Mouse (Mus musculus) gastrocnemius, postnatal 36 days (tissue): ENCODE measurements at regions not wholly inside any gene's neighbourhood (a gene's known extent, or its start where the extent isn't known, plus 50 kb on each side); places are given as distances from the start of the nearest gene placed in this dataset.

ENCODE experiments used
- DNase-seq, 2 experiments: peaks; one replicate each; pipeline ENCODE4 v3.0.0; 2022
- intact Hi-C: fragments of 180-260 bp; cut with DNase I; formaldehyde crosslinking; loops from one replicate; pipeline ENCODE4 v1.15.1; 2025
- microRNA-seq, 2 experiments: library from miRNA; unstranded; fragments of <30 nt; microRNA quantifications; one replicate each; pipeline ENCODE4 v1.2.0; 2021

DNA sequence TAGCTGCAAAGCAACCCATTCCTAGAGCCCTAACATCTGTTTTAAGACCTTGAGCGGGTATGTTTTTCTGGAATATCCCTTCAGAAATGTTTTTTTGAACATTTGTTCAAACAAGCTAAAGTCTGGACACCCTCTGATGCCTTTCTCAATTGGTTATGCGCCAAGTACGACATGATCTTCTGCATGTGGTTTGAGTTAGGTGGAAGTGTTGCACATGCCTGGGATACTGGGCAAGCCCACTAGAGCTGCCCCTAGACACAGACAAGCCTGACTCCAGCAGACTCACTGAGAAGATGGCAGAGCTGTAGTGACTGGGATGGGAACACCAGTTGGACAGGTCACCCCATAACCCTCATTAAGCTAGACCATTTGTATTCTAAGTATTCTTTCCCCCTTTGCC is 153.2 kb upstream of the Cypt2 start:
- no peak for DNase-seq
- intact Hi-C loops: no loop called here

DNA sequence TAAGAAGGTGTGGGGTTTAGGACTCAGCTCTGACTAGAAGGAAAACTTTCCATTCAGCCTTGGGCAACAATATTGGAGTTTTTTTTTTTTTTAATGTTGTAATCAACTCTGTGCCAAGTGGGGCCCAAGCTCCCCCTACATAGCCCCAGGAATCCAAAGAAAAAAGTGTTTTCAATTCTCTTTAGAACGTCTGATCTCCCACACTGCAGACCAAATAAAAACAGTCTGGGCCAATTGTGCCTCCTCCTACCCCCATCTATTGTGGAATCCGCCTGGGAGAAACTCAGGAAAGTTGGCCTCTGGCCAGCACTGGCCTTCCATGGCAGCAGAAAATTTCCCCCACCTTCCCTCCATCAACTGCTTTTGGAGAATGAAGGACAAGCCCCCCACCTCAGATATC is 133.3 kb upstream of the Cypt2 start:
- intact Hi-C loops: no loop called here
- DNase-seq: no peak

DNA sequence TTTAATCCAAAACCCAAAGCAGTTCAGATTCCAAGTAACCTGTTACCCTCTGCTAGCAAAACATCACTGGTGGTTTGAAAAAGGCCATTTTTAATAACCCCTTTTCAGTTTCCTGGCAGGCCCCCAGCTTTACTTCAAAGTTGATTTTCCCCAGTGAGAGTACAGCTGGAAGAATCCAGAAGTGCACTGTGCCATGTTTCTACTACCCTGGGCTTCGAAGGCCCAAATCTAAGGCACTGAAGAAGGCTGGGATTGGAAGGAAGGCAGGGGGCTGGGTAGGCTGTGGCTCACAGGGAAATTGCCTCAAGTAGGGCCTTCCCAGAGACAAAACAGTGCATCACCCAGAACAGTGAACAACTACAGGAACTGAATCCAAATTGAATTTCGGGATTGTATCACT is 131.6 kb upstream of the Cypt2 start:
- no peak for DNase-seq
- intact Hi-C loops: no loop called here

DNA sequence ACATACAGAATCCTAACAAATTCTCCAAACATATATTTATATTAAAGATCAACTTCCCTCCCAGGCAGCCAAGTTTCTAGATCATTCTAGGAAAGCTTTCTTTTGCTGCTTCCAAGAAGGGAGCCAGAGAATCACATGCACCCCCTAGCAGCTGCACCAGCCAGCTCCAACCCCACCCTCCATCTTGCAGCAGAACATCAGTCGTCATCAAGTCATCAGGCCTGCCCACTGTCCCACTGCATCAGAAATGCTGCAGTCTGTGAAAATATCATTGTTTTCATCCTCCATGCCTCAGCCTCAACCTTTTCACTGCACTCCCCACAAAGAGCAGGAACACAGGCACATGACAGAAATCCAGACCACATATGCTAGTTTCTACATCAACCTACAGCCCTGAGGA is 109.1 kb upstream of the Cypt2 start:
- intact Hi-C loops: no loop called here
- no peak for DNase-seq

- DNase-seq: no peak
- intact Hi-C loops: no loop called here
These were observed 108.5 kb upstream of the Cypt2 start for GRCm38 (mm10) chrX:105391029-105391428.

- intact Hi-C loops: no loop called here
- no peak for DNase-seq
These were observed 107.7 kb upstream of the Cypt2 start for GRCm38 (mm10) chrX:105391680-105392462.

GRCm38 (mm10) chrX:105393259-105393658 is 106.3 kb upstream of the Cypt2 start:
- intact Hi-C loops: no loop called here

GRCm38 (mm10) chrX:105413351-105413750 is 86.2 kb upstream of the Cypt2 start:
- DNase-seq: no peak
- intact Hi-C loops: no loop called here

More at GRCm38 (mm10) chrX:105393259-105393658, 106.3 kb upstream of the Cypt2 start:
- DNase-seq: no peak

GRCm38 (mm10) chrX:105420976-105421375 is 78.6 kb upstream of the Cypt2 start:
- intact Hi-C loops: no loop called here
- DNase-seq: peak in 1 of 2 experiments; percentile 11

Small RNAs in the stretch of these regions (microRNA-seq; reads per million reads assigned to microRNA genes)
- 3.0 to 5.0 reads per million in 2 experiments for gene Mir325
